Mouse (Mus musculus): ENCODE results near the gene Rhno1. TPM values are rescaled to one million over a fixed set of nuclear protein-coding genes. Genes with fewer than 3 reads are reported as not detected.

Rhno1 gene
- polyA plus RNA-seq, 1 experiment from 2014 or later = 126 TPM

DNA sequence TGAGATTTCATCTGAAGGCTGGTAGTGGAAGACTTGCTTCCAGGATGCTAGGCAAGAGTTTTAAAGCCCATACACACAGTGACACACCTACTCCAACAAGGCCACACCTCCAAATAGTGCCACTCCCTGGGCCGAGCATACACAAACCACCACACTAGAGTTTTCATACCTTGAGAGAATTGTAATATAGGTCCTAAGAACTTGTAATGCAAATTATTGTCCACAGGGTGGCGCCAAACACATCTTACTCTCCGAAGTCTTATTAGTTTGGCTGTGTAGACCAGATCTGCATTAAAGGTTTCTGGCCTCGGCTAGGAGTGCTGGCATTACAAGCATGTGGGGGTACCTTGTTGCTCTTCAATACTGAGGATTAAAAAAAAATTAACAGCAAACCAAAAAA is 44.4 kb downstream of the Rhno1 start:
- Histone ChIP-seq H3K27me3 (replicated peaks; ENCODE audit: control insufficient read depth, insufficient read depth, low read length) (no peaks in the 10 kb centered on the region), H3K36me3 (ENCODE audit: control insufficient read depth, insufficient read depth, low read length) (peaks cover 7% of the 10 kb centered on the region; the same call in 1 of the 2 replicates), H3K9me3 (ENCODE audit: control insufficient read depth, low read length) (no peaks in the 10 kb centered on the region), H3K4me2 (no peak overlapping the region), H3K4me1 (replicated peaks; ENCODE audit: control insufficient read depth, insufficient read depth, low read length) (no peaks in the 10 kb centered on the region), H3K9ac (ENCODE audit: low read depth, low read length) (no peak overlapping the region), H3K4me3 (ENCODE audit: low read depth, low read length) (no peak overlapping the region), H3K27ac (ENCODE audit: low read depth, low read length) (no peak overlapping the region)
- peak; percentile 39; the same call in 1 of the 2 replicates for ATAC-seq (replicated peaks; ENCODE audit: low FRiP score)
- 8% methylated on average over 4 of the region's 4 CpGs for WGBS
- no peak for DNase-seq (ENCODE audit: low spot score)

DNA sequence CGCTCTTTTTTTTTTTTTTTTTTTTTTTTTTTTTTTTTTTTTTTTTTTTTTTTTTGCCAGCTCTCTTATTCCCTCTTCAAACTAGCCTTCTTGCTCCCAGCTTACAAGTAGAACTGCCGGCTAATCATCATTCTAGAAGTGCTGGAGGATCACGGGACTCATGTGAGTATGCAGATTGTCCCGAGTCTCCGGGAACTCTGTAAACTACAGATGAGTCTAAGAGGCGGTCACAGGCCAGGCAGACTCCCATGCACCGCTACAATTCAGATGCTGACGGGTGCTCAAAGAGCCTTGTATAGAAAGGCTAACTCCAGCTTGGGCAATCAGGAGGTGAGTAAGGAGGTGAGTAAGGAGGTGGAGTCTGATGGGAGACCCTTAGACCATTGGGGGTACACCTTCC is 47.1 kb downstream of the Rhno1 start:
- H3K9me3 ChIP-seq (ENCODE audit: control insufficient read depth, low read length) = no peaks in the 10 kb centered on the region
- no peaks in the 10 kb centered on the region for H3K36me3 ChIP-seq (ENCODE audit: control insufficient read depth, insufficient read depth, low read length)
- no peak overlapping the region for H3K4me3 ChIP-seq (ENCODE audit: low read depth, low read length)
- H3K27ac ChIP-seq (ENCODE audit: low read depth, low read length) = no peak overlapping the region
- ATAC-seq (replicated peaks; ENCODE audit: low FRiP score) (no peak), DNase-seq (ENCODE audit: low spot score) (no peak)
- no peak overlapping the region for H3K4me2 ChIP-seq
- no peak overlapping the region for H3K9ac ChIP-seq (ENCODE audit: low read depth, low read length)
- 71% methylated on average over 8 of the region's 8 CpGs for WGBS
- no peaks in the 10 kb centered on the region for H3K27me3 ChIP-seq (replicated peaks; ENCODE audit: control insufficient read depth, insufficient read depth, low read length)
- H3K4me1 ChIP-seq (replicated peaks; ENCODE audit: control insufficient read depth, insufficient read depth, low read length) = no peaks in the 10 kb centered on the region

DNA sequence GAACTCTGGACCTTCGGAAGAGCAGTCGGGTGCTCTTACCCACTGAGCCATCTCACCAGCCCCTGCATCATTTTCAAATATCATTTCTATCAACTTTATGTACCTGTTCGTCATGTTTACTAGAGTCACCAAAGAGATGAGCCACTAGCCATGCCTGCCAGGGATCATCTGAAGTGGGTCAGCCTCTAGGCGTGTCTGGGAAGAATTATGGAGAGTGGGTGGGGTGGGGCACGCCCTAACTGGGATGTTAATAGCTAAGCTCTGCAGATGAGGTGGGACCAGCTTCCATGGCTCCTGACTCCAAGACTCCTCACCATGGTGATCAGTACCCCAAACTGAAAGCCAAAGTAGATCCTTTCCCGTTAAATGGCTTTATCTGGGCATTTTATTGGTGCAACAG is 47.9 kb downstream of the Rhno1 start:
- H3K27me3 ChIP-seq (replicated peaks; ENCODE audit: control insufficient read depth, insufficient read depth, low read length) = no peaks in the 10 kb centered on the region
- no peak overlapping the region for H3K4me2 ChIP-seq
- H3K36me3 ChIP-seq (ENCODE audit: control insufficient read depth, insufficient read depth, low read length) = no peaks in the 10 kb centered on the region
- no peak for DNase-seq (ENCODE audit: low spot score)
- no peak overlapping the region for H3K9ac ChIP-seq (ENCODE audit: low read depth, low read length)
- no peaks in the 10 kb centered on the region for H3K4me1 ChIP-seq (replicated peaks; ENCODE audit: control insufficient read depth, insufficient read depth, low read length)
- ATAC-seq (replicated peaks; ENCODE audit: low FRiP score) = no peak
- H3K4me3 ChIP-seq (ENCODE audit: low read depth, low read length) = no peak overlapping the region
- H3K9me3 ChIP-seq (ENCODE audit: control insufficient read depth, low read length) = no peaks in the 10 kb centered on the region
- WGBS = 89% methylated on average over 6 of the region's 6 CpGs
- no peak overlapping the region for H3K27ac ChIP-seq (ENCODE audit: low read depth, low read length)

DNA sequence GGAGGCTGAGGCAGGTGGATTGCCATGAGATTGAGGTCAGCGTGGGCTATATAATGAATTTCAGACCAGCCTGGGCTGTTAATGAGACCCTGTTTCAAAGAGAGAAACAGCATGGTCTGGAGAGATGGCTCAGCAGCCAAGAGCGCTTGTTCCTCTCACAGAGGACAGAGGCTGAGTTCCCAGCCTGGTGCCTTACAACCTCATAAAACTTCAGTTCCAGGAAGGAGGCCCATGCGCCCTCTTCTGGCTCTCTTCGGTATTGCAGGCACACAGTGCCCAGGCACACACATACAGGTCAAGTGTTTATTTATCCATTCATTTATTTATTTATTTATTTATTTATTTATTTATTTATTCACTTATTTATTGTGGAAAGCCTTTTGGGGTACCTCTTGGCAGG is 54.4 kb downstream of the Rhno1 start:
- no peak overlapping the region for H3K4me2 ChIP-seq
- no peak overlapping the region for H3K4me3 ChIP-seq (ENCODE audit: low read depth, low read length)
- WGBS = 31% methylated on average over 4 of the region's 4 CpGs
- H3K4me1 ChIP-seq (replicated peaks; ENCODE audit: control insufficient read depth, insufficient read depth, low read length) = no peaks in the 10 kb centered on the region
- H3K36me3 ChIP-seq (ENCODE audit: control insufficient read depth, insufficient read depth, low read length) = no peaks in the 10 kb centered on the region
- DNase-seq (ENCODE audit: low spot score) = peak; percentile 75
- no peaks in the 10 kb centered on the region for H3K9me3 ChIP-seq (ENCODE audit: control insufficient read depth, low read length)
- peak; percentile 69; the same call in 1 of the 2 replicates for ATAC-seq (replicated peaks; ENCODE audit: low FRiP score)
- H3K27me3 ChIP-seq (replicated peaks; ENCODE audit: control insufficient read depth, insufficient read depth, low read length) = no peaks in the 10 kb centered on the region
- no peak overlapping the region for H3K27ac ChIP-seq (ENCODE audit: low read depth, low read length)
- H3K9ac ChIP-seq (ENCODE audit: low read depth, low read length) = no peak overlapping the region

Other genes with a start within 250 kb of the Rhno1 start
- 46.3 and 46.9 TPM in 2 replicates for gene Tspan9, start 219.3 kb downstream of the Rhno1 start, polyA plus RNA-seq (2014; fragmentation: Nextera tagmentation; extraction: Ambion mirVana)
- gene Tead4, start 62.1 kb downstream of the Rhno1 start, polyA plus RNA-seq (2014; fragmentation: Nextera tagmentation; extraction: Ambion mirVana) = 0.95 and 1.9 TPM in 2 replicates
- 9.5 and 10.1 TPM in 2 replicates for gene Tulp3, start 7.1 kb downstream of the Rhno1 start, polyA plus RNA-seq (2014; fragmentation: Nextera tagmentation; extraction: Ambion mirVana)
- 34.2 and 38.3 TPM in 2 replicates for gene Foxm1, start 56 bp upstream of the Rhno1 start, polyA plus RNA-seq (2014; fragmentation: Nextera tagmentation; extraction: Ambion mirVana)
- gene Tex52, start 12.5 kb upstream of the Rhno1 start, polyA plus RNA-seq (2014; fragmentation: Nextera tagmentation; extraction: Ambion mirVana) = 0.14 TPM in 1 of 2 replicates, not detected in the other
- not detected in 2 replicates for gene Gm44596, start 12.6 kb upstream of the Rhno1 start, polyA plus RNA-seq (2014; fragmentation: Nextera tagmentation; extraction: Ambion mirVana)
- gene Nrip2, start 36.4 kb upstream of the Rhno1 start, polyA plus RNA-seq (2014; fragmentation: Nextera tagmentation; extraction: Ambion mirVana) = 2.9 and 3.5 TPM in 2 replicates
- 30.1 and 32.8 TPM in 2 replicates for gene Itfg2, start 62.0 kb upstream of the Rhno1 start, polyA plus RNA-seq (2014; fragmentation: Nextera tagmentation; extraction: Ambion mirVana)
- 541 and 572 TPM in 2 replicates for gene Fkbp4, start 75.8 kb upstream of the Rhno1 start, polyA plus RNA-seq (2014; fragmentation: Nextera tagmentation; extraction: Ambion mirVana)
- 17.8 and 19.8 TPM in 2 replicates for gene Pzp, start 163.8 kb upstream of the Rhno1 start, polyA plus RNA-seq (2014; fragmentation: Nextera tagmentation; extraction: Ambion mirVana)
- 0.45 and 1.3 TPM in 2 replicates for gene A2ml1, start 218.7 kb upstream of the Rhno1 start, polyA plus RNA-seq (2014; fragmentation: Nextera tagmentation; extraction: Ambion mirVana)

Measured in liver, embryonic 11.5 days (tissue).